Mouse (Mus musculus): ENCODE measurements around the gene Sec23a.

DNA sequence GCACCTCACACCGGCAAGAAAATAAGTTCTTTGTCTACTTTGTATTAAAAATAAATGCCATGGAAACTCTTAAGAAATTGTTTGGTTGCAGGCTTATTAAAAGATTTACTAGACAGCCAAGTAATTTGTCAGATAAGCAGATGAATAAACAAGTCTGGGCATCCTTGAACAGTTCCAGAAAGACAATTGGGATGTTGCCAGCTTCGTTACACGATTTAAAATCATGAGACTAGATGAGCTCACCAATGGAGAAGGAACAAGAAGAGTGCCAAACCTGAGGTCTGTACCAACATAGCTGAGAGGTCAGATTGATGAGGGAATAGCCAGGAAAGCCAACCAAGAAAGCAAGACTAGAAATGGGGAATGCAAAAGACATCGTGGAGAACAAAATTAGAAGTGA is 102.0 kb downstream of the Sec23a start:
- TF ChIP-seq CTCF (IDR thresholded peaks at IDR 0.05; ENCODE audit: borderline replicate concordance, extremely low read depth, insufficient read depth, insufficient read length) (no peak), POLR2A (IDR thresholded peaks at IDR 0.05; ENCODE audit: borderline replicate concordance, extremely low read depth, insufficient read depth, insufficient read length, poor library complexity, severe bottlenecking) (no peak)

All from brain, embryonic 14.5 days (tissue).